Mouse (Mus musculus): Measurements from ENCODE around the gene Ssbp2.

Ssbp2 gene

GRCm38 (mm10) chr13:91461299-91461698 is 1.2 kb downstream of the Ssbp2 start:
- no peak for DNase-seq (ENCODE audit: low read depth, low spot score)

GRCm38 (mm10) chr13:91461711-91462351 is 1.7 kb downstream of the Ssbp2 start:
- peak; percentile 57 for DNase-seq (ENCODE audit: low read depth, low spot score)

GRCm38 (mm10) chr13:91462395-91462794 is 2.3 kb downstream of the Ssbp2 start:
- no peak for DNase-seq (ENCODE audit: low read depth, low spot score)

GRCm38 (mm10) chr13:91462893-91463481 is 2.9 kb downstream of the Ssbp2 start:
- peak; percentile 60 for DNase-seq (ENCODE audit: low read depth, low spot score)

GRCm38 (mm10) chr13:91465002-91465715 is 5.1 kb downstream of the Ssbp2 start:
- no peak for DNase-seq (ENCODE audit: low read depth, low spot score)

DNA sequence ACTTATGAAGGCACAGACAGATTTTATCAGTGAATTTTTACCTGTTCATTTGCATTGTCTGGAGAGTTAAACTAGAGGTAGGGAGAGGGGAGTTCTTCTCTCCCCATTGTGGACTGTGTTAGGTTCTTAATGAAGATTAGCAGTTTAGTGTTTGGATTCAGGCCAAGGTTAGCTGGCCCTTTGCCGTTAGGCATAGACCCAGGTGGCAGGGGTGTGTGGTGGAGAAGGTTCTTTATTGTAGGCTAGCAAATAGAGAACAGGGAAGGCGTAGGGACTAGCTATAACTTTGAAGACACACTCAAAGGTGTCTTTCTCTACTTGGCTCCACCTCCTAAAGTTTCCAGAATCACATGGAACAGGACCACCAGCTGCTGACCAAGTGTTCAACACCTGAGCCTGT is 11.5 kb downstream of the Ssbp2 start:
- DNase-seq (ENCODE audit: low read depth, low spot score): no peak

DNA sequence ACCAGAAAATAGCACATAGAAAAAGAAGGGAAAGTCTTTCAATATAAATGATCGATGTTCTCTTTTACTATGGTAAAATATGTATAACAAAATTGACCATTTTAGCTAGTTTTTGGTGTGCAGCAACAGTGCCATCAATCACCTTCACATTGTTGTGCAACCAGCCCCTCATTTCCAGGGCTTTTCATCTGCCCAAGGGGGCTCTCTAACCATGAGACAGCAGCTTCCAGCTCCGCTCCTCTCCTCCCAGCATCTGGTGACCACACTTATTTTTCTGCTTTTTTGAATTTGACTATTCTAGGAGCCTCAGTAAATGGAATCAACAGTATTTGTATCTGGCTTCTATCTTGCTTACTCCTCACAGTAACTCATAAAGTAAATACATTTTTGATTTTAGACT is 11.9 kb downstream of the Ssbp2 start:
- no peak for DNase-seq (ENCODE audit: low read depth, low spot score)

GRCm38 (mm10) chr13:91473527-91473926 is 13.4 kb downstream of the Ssbp2 start:
- no peak for DNase-seq (ENCODE audit: low read depth, low spot score)

- no peak for DNase-seq (ENCODE audit: low read depth, low spot score)
These were observed 13.9 kb downstream of the Ssbp2 start for GRCm38 (mm10) chr13:91474027-91474426.

- DNase-seq (ENCODE audit: low read depth, low spot score): no peak
These were observed 15.8 kb downstream of the Ssbp2 start for GRCm38 (mm10) chr13:91475888-91476287.

- DNase-seq (ENCODE audit: low read depth, low spot score): no peak
These were observed 16.6 kb downstream of the Ssbp2 start for GRCm38 (mm10) chr13:91476596-91477100.

DNA sequence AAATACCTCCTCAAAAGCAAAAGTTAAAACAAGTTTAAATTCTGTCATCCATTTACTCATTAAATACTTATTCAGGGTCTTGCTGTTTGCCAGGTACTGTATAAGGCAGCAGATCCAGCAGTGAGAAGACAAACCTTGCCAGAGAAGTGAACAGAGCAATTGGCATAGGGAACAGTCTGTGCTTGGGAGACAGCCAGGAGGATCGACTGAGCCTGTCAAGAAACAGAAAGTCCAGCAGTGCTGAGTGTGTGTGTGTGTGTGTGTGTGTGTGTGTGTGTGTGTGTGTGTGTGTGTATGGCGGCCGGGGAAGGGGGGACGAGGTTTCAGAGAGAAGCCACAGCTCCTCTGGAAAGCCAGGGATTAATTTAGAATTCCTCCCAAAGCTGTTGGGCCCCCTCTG is 17.9 kb downstream of the Ssbp2 start:
- no peak for DNase-seq (ENCODE audit: low read depth, low spot score)

DNA sequence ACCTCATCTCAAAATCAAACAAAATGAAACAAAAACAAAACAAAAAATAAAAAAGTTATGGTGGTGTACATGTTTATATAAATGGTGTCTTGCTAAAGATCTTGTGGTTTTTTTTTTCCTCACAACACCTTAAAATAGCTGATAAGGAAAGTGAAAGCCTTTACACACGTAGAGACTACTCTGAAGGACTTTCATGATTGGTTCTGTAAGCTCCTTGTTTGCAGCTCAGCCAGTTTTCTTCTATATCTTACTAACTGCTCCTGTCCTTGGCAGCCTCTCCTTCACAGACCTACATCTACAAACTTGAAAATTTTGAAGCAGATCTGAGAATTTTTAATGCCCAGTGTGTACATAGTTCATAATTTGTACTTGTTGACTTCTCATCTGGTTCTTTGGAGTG is 24.2 kb downstream of the Ssbp2 start:
- DNase-seq (ENCODE audit: low read depth, low spot score): peak; percentile 83

GRCm38 (mm10) chr13:91492133-91492532 is 32.0 kb downstream of the Ssbp2 start:
- no peak for DNase-seq (ENCODE audit: low read depth, low spot score)

GRCm38 (mm10) chr13:91497055-91497454 is 37.0 kb downstream of the Ssbp2 start:
- DNase-seq (ENCODE audit: low read depth, low spot score): no peak

- DNase-seq (ENCODE audit: low read depth, low spot score): no peak
These were observed 41.7 kb downstream of the Ssbp2 start for GRCm38 (mm10) chr13:91501735-91502134.

GRCm38 (mm10) chr13:91502642-91503373 is 42.7 kb downstream of the Ssbp2 start:
- no peak for DNase-seq (ENCODE audit: low read depth, low spot score)

GRCm38 (mm10) chr13:91508991-91509390 is 48.9 kb downstream of the Ssbp2 start:
- DNase-seq (ENCODE audit: low read depth, low spot score): peak; percentile 10

- DNase-seq (ENCODE audit: low read depth, low spot score): peak; percentile 16
These were observed 49.4 kb downstream of the Ssbp2 start for GRCm38 (mm10) chr13:91509467-91509866.

DNA sequence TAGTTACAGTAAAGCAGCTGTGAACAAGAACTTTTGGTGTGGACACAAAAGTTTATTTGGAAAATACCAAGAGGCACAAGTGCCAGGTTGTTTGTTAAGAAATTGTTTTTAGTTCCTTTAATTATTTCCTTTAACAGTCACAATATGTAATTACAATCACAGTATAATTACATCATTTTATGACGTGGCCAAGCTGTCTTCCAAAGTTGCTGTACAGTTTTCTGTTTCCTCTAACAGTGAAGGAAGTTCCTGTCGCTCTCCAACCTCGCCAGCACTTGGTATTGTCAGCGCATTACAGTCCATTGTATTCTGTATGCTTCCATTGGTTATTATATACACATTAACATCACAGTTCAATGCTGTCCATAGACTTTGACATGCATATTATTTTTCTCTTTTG is 54.9 kb downstream of the Ssbp2 start:
- DNase-seq (ENCODE audit: low read depth, low spot score): no peak

GRCm38 (mm10) chr13:91520073-91520750 is 60.1 kb downstream of the Ssbp2 start:
- no peak for DNase-seq (ENCODE audit: low read depth, low spot score)
